Mouse (Mus musculus) stomach, embryonic 16.5 days (tissue): ENCODE data around the gene Apol7a. TPM values are rescaled to one million over a fixed set of nuclear protein-coding genes. Genes with fewer than 3 reads are reported as not detected.

Experiments used
- ATAC-seq: fragments of 200-750 bp; cut with Nextera tagmentation; 2 replicates; pipeline ENCODE4 v1.8.0; 2017; ENCODE audit warnings: moderate number of reproducible peaks, moderate TSS enrichment; ENCODE audit not compliant: insufficient read depth, low FRiP score
- H3K27ac ChIP-seq: fragments of 300-500 bp; sonication (generic); 2 replicates; pipeline ENCODE4 v1.5.1; 2014; ENCODE audit warnings: low read length
- H3K27me3 ChIP-seq: fragments of 300-500 bp; sonication (generic); 2 replicates; pipeline ENCODE4 v1.6.1; 2014; ENCODE audit warnings: low read length, control low read depth, mixed read lengths; ENCODE audit not compliant: control insufficient read depth, insufficient read depth
- H3K36me3 ChIP-seq: fragments of 300-500 bp; sonication (generic); 2 replicates; pipeline ENCODE4 v1.6.1; 2014; ENCODE audit warnings: low read length; ENCODE audit not compliant: control insufficient read depth, insufficient read depth
- H3K4me1 ChIP-seq: fragments of 300-500 bp; sonication (generic); 2 replicates; pipeline ENCODE4 v1.6.1; 2014; ENCODE audit warnings: low read length, control low read depth, mixed read lengths; ENCODE audit not compliant: control insufficient read depth, insufficient read depth
- H3K4me2 ChIP-seq: fragments of 300-500 bp; sonication (generic); 2 replicates; pipeline ENCODE4 v1.6.1; 2014; ENCODE audit warnings: low read depth, low read length, mixed read lengths
- H3K4me3 ChIP-seq: fragments of 300-500 bp; sonication (generic); replicated peaks from 2 replicates; pipeline ENCODE4 v1.5.1; 2014; ENCODE audit warnings: mild to moderate bottlenecking, low read length
- H3K9ac ChIP-seq: fragments of 300-500 bp; sonication (generic); 2 replicates; pipeline ENCODE4 v1.6.1; 2014; ENCODE audit warnings: low read length
- H3K9me3 ChIP-seq: fragments of 300-500 bp; sonication (generic); replicated peaks from 2 replicates; pipeline ENCODE4 v1.6.1; 2016; ENCODE audit warnings: low read length, control low read depth; ENCODE audit not compliant: control insufficient read depth
- WGBS: fragments of 180-500 bp; shearing (Covaris S2); extraction: QIAGEN DNeasy Blood & Tissue Kit; methylation state at CpG from one replicate; pipeline ENCODE4 v1.1.7; 2014; 5-methylcytosine and 5-hydroxymethylcytosine counted together
- polyA plus RNA-seq: library from polyadenylated mRNA; unstranded; fragments of >200 nt; fragmentation: Nextera tagmentation; extraction: Ambion mirVana; gene quantifications from 2 replicates; pipeline ENCODE4 v1.2.1, GENCODE M21; 2015

Gene Apol7a
- polyA plus RNA-seq, 1 experiment from 2014 or later, result 9.0 TPM

DNA sequence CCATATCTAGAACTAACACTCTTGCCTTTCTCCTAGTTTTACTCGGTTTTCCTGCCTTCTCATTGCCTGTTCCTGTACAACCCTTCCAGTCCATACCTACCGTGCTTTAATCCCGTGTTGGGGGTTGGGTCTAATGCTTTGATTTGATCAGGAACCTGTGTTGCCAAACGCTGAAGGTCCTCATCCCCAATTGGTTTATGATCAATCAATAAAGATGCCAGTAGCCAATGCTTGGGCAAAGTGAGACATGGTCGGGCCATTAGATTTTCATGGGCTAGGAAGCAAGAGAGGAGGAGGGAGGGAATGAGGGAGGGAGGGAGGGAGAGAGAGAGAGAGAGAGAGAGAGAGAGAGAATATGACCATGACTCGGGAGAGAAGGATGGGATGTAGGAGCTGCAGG, 17.4 kb downstream of the Apol7a start:
- no peak overlapping the region for H3K9ac ChIP-seq
- H3K27ac ChIP-seq, result no peak overlapping the region
- no peak overlapping the region for H3K4me3 ChIP-seq
- 79% methylated on average over 6 of the region's 6 CpGs for WGBS
- no peak overlapping the region for H3K4me2 ChIP-seq
- no peaks in the 10 kb centered on the region for H3K36me3 ChIP-seq
- ATAC-seq, result no peak
- H3K9me3 ChIP-seq, result no peaks in the 10 kb centered on the region
- H3K27me3 ChIP-seq, result no peaks in the 10 kb centered on the region
- H3K4me1 ChIP-seq, result no peaks in the 10 kb centered on the region

DNA sequence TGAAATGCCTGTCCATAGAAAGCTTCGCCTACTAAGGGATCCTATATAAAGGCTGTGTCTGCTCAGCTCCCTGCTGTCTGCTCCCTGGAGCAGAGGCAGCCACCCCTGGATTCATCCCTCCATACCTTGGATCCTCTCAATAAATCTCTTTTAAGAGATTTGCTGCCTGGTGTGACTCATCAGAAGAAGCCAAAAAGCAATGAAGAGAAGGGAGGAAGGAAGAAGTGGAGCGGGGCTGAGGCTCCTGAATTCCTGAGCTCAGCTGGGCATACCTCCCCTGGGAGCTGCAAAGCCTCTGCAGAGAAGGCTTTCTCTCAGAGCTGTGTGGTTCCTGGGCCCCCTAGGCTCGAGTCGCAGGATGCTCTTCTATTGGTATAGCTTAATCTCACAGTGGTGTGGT, 19.0 kb downstream of the Apol7a start:
- Histone ChIP-seq H3K9ac (no peak overlapping the region), H3K4me2 (no peak overlapping the region), H3K4me3 (no peak overlapping the region), H3K36me3 (no peaks in the 10 kb centered on the region), H3K4me1 (no peaks in the 10 kb centered on the region), H3K27me3 (no peaks in the 10 kb centered on the region), H3K9me3 (no peaks in the 10 kb centered on the region), H3K27ac (no peak overlapping the region)
- no peak for ATAC-seq
- 39% methylated on average over 4 of the region's 4 CpGs for WGBS

DNA sequence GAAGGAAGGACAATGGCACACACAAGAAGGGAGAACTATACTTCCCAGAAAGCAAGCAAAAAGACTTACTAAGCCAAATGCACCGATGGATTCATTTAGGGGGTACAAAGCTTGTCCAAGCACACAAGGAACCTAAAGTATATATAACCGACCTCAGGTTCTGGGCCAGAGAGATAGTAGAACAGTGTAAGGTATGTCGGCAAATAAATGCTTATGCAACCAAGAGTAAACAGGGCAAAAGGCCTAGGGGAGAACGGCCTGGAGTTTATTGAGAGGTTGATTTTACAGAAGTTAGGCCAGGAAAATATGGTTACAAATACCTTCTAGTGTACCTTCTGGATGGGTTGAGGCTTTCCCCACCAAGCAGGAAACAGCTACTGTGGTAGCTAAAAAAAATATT, 21.5 kb downstream of the Apol7a start:
- WGBS, result 72% methylated on average over 4 of the region's 4 CpGs
- Histone ChIP-seq H3K4me2 (no peak overlapping the region), H3K27me3 (no peaks in the 10 kb centered on the region), H3K9me3 (no peaks in the 10 kb centered on the region), H3K27ac (no peak overlapping the region), H3K36me3 (no peaks in the 10 kb centered on the region), H3K9ac (no peak overlapping the region), H3K4me1 (no peaks in the 10 kb centered on the region), H3K4me3 (no peak overlapping the region)
- ATAC-seq, result no peak

DNA sequence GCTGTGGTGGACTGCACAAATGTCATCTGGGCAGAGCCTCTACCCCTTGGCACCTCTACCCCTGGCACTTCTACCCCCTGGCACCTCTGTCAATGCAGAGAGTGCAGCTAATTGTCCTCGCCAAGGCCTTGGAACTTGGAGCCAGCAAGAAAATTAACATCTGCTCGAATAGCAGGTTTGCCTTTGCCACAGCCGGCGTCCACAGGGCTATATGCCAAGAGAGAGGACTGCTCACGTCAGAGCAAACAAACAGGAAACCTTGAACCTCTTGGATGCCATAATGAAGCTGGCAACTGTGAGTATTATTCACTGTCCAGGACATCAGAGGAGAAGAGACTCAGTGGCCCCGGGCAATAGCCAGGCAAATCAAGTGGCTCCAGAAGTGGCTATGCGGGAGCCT, 22.0 kb downstream of the Apol7a start:
- H3K9ac ChIP-seq, result no peak overlapping the region
- no peak overlapping the region for H3K4me3 ChIP-seq
- no peak overlapping the region for H3K4me2 ChIP-seq
- H3K4me1 ChIP-seq, result no peaks in the 10 kb centered on the region
- no peaks in the 10 kb centered on the region for H3K27me3 ChIP-seq
- WGBS, result 77% methylated on average over 7 of the region's 7 CpGs
- no peaks in the 10 kb centered on the region for H3K36me3 ChIP-seq
- no peaks in the 10 kb centered on the region for H3K9me3 ChIP-seq
- no peak overlapping the region for H3K27ac ChIP-seq
- no peak for ATAC-seq

DNA sequence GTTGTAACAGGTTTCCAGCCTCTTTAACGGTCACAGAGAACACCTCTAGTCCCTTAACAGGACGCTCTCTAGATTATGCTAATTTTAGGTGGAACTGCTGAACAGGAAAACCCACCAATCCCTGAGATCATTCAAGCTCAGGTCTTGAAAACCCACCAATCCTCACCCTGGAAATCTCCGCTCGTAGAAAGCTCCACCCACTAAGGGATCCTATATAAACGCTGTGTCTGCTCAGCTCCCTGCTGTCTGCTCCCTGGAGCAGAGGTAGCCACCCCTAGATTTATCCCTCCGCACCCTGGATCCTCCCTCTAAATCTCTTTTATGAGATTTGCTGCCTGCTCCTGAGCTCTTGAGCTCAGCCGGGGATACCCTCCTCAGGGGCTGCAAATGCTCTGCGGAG, 28.3 kb downstream of the Apol7a start:
- Histone ChIP-seq H3K9me3 (no peaks in the 10 kb centered on the region), H3K27ac (no peak overlapping the region), H3K4me2 (no peak overlapping the region), H3K4me1 (peaks cover 25% of the 10 kb centered on the region), H3K9ac (no peak overlapping the region), H3K4me3 (no peak overlapping the region), H3K27me3 (no peaks in the 10 kb centered on the region), H3K36me3 (no peaks in the 10 kb centered on the region)
- ATAC-seq, result no peak
- WGBS, result 88% methylated on average over 8 of the region's 8 CpGs

DNA sequence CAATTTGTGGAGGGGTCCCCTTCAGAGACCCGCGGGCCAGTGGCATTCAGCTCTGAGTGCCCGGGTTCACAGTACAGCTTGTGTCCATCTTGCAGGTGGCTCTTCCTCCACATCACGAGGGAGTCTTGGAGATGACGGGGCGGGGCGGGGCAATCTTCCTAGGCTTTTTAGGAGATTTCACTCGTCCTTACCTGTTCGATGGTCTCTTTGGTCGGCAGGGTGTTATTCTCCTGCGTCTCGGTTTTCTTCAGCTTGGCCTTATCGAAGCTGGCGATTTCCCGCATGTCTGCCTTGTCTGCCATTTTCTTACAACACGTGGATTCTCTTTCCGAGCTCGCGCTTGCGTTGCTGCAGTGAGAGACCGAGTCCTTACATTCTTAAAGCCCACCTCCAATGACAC, 28.9 kb downstream of the Apol7a start:
- Histone ChIP-seq H3K36me3 (no peaks in the 10 kb centered on the region), H3K9ac (no peak overlapping the region), H3K4me1 (peaks cover 28% of the 10 kb centered on the region), H3K27me3 (no peaks in the 10 kb centered on the region), H3K4me3 (no peak overlapping the region), H3K27ac (no peak overlapping the region), H3K4me2 (no peak overlapping the region), H3K9me3 (no peaks in the 10 kb centered on the region)
- 92% methylated on average over 21 of the region's 21 CpGs for WGBS
- ATAC-seq, result no peak

DNA sequence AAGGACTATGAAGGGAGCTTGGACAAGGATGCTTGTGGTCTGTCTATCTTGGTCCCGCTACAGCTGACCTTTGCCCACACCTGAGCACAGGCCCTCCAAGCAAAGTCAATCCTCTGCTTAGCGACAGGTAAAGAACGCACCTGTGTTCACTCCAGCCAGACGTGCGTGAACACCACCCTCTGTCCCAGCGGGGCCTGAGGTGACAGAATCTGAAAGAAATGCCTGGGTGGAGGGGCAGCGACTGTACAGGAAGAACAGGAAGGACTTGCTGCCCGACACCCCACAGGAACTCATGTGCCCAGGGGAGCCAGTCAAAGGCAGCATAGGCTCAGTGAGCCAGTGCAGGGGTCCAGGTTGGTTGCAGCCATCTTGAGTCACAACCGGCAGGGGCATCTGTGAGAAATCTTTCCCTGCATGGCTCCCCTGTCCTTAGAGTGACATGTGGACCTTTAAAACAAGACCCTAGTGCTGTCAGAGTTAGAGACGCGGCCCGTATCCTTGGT, 30.0 kb downstream of the Apol7a start:
- peak; percentile 19; the same call in 1 of the 2 replicates for ATAC-seq
- peak overlapping the region; percentile 95 for H3K27ac ChIP-seq
- peak overlapping the region; percentile 44; the same call in 1 of the 2 replicates for H3K4me2 ChIP-seq
- no peaks in the 10 kb centered on the region for H3K27me3 ChIP-seq
- H3K9ac ChIP-seq, result peak overlapping the region; percentile 72; the same call in 1 of the 2 replicates
- H3K4me3 ChIP-seq, result no peak overlapping the region
- H3K4me1 ChIP-seq, result peaks cover 32% of the 10 kb centered on the region
- H3K9me3 ChIP-seq, result no peaks in the 10 kb centered on the region
- 72% methylated on average over 12 of the region's 12 CpGs for WGBS
- no peaks in the 10 kb centered on the region for H3K36me3 ChIP-seq

DNA sequence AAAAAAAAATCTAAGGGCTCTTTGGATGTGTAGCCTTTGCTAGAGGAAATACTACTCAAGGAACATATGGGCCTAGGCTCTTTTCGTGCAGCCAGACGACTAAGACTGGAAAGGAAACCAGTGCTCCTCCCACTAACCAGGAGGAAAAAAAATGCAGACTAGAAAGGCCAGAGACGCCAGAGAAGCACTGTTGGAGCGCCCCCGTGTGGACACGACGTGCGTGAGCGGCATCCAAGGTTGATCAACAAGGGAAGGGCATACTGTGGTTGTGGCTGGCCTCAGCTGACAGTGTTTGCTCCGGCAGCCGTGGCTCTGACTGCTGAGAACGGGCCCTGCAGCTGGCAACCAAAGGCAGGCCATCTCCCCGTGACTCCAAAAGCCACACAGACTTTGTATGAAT, 30.8 kb downstream of the Apol7a start:
- H3K36me3 ChIP-seq, result no peaks in the 10 kb centered on the region
- peak overlapping the region; percentile 44; the same call in 1 of the 2 replicates for H3K4me2 ChIP-seq
- under 1% methylated on average over 13 of the region's 13 CpGs for WGBS
- peak overlapping the region; percentile 72 for H3K9ac ChIP-seq
- no peaks in the 10 kb centered on the region for H3K9me3 ChIP-seq
- peak overlapping the region; percentile 95 for H3K27ac ChIP-seq
- peak overlapping the region; percentile 26; the same call in 1 of the 2 replicates for H3K4me3 ChIP-seq
- H3K27me3 ChIP-seq, result no peaks in the 10 kb centered on the region
- H3K4me1 ChIP-seq, result peaks cover 38% of the 10 kb centered on the region
- peak; percentile 47; the same call in 1 of the 2 replicates for ATAC-seq

DNA sequence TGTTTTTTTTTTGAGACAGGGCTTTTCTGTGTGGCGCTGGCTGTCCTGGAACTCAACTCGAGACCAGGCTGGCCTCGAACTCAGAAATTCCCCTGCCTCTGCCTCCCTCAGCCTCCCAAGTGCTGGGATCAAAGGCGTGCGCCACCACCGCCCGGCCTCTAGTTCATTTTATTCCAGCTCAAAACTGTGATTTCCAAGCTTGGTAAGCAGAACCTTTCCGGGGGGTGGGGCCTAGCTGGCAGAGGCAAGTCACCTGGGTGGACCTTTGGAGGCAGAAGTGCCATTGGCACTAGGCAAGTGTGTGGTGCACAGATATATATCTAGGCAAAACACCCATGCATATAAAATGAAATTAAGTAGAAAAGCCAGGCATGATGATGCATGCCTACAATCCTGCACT, 31.4 kb downstream of the Apol7a start:
- 41% methylated on average over 8 of the region's 8 CpGs for WGBS
- ATAC-seq, result no peak
- no peaks in the 10 kb centered on the region for H3K27me3 ChIP-seq
- no peak overlapping the region for H3K4me2 ChIP-seq
- peaks cover 41% of the 10 kb centered on the region for H3K4me1 ChIP-seq
- no peak overlapping the region for H3K9ac ChIP-seq
- no peaks in the 10 kb centered on the region for H3K9me3 ChIP-seq
- H3K4me3 ChIP-seq, result no peak overlapping the region
- no peaks in the 10 kb centered on the region for H3K36me3 ChIP-seq
- peak overlapping the region; percentile 95 for H3K27ac ChIP-seq
